In genomic region chr3:87804038-87804677, GRCm38 (mm10) we compare ENCODE assay signal across 9 mouse cellular contexts. TPM values are rescaled to one million over a fixed set of nuclear protein-coding genes. Genes with fewer than 3 reads are reported as not detected.
A peak's percentile ranks its signal among the peaks of the same experiment; 100 is the strongest.
DNase-seq lines count a peak whose midpoint lies in the region; ATAC-seq and TF ChIP-seq lines count a peak whose summit lies in the region.
"Had no signal": no experiment of that assay in that cellular context is flagged by ENCODE, and none has a peak within 500 bp of the region (broad histone marks: within the 10 kb centered on the region; RNA-seq: fewer than 3 reads in every experiment).

No protein-coding gene starts in this region.

- H3K9me3 ChIP-seq in heart, postnatal 0 days (replicated peaks; ENCODE audit: control insufficient read depth, low read length): no peaks in the 10 kb centered on the region
- no peaks in the 10 kb centered on the region for H3K9me3 ChIP-seq in hindbrain, embryonic 15.5 days
- H3K9me3 ChIP-seq in midbrain, embryonic 13.5 days: no peaks in the 10 kb centered on the region

- no peak overlapping the region for H3K9ac ChIP-seq in heart, postnatal 0 days (replicated peaks; ENCODE audit: low read depth, low read length)
- no peak overlapping the region for H3K9ac ChIP-seq in heart, adult 2 months (ENCODE audit: low read depth, low read length)
- H3K9ac ChIP-seq in hindbrain, embryonic 15.5 days: no peak overlapping the region
- H3K9ac ChIP-seq in midbrain, embryonic 13.5 days (replicated peaks): 0 out of 2 replicates have a peak overlapping the region, but pooled peaks have one; percentile 3

- H3K36me3 ChIP-seq in heart, postnatal 0 days (replicated peaks; ENCODE audit: control insufficient read depth, insufficient read depth, low read length): no peaks in the 10 kb centered on the region
- no peaks in the 10 kb centered on the region for H3K36me3 ChIP-seq in heart, adult 2 months (ENCODE audit: control insufficient read depth, insufficient read depth, low read length)
- no peaks in the 10 kb centered on the region for H3K36me3 ChIP-seq in hindbrain, embryonic 15.5 days
- no peaks in the 10 kb centered on the region for H3K36me3 ChIP-seq in midbrain, embryonic 13.5 days

- DNase-seq in heart, postnatal 0 days (ENCODE audit: low spot score): no peak
- no peak for DNase-seq in heart, adult 2 months
- DNase-seq in ZHBTc4 (ENCODE audit: low read depth, low spot score): peak; percentile 55
- DNase-seq in left cerebral cortex, adult 18-20 months (ENCODE audit: low spot score in 2 of 2): no peak
- no peak for DNase-seq in urinary bladder, adult 18-20 months (ENCODE audit: low spot score in 2 of 2)
- DNase-seq in lung, postnatal 10 days: no peak

- no peak for TF ChIP-seq POLR2A in heart, adult 2 months (IDR thresholded peaks at IDR 0.05; ENCODE audit: insufficient read depth, low read depth, low read length)

- WGBS in heart, postnatal 0 days: 4% methylated on average over 26 of the region's 26 CpGs
- 4% methylated on average over 26 of the region's 26 CpGs for WGBS in heart, adult 2 months
- WGBS in hindbrain, embryonic 15.5 days: 5% methylated on average over 26 of the region's 26 CpGs
- WGBS in midbrain, embryonic 13.5 days: 2% methylated on average over 26 of the region's 26 CpGs

- no peak overlapping the region for H3K27ac ChIP-seq in heart, postnatal 0 days (ENCODE audit: low read depth)
- no peak overlapping the region for H3K27ac ChIP-seq in heart, adult 2 months
- no peak overlapping the region for H3K27ac ChIP-seq in hindbrain, embryonic 15.5 days (replicated peaks)
- H3K27ac ChIP-seq in midbrain, embryonic 13.5 days: no peak overlapping the region

- H3K27me3 ChIP-seq in heart, postnatal 0 days (ENCODE audit: control insufficient read depth, insufficient read depth, low read length): peaks cover 85% of the 10 kb centered on the region
- H3K27me3 ChIP-seq in heart, adult 2 months (ENCODE audit: control insufficient read depth, insufficient read depth, low read length): peaks cover 9% of the 10 kb centered on the region
- H3K27me3 ChIP-seq in hindbrain, embryonic 15.5 days: peaks cover 77% of the 10 kb centered on the region
- peaks cover 97% of the 10 kb centered on the region for H3K27me3 ChIP-seq in midbrain, embryonic 13.5 days

- no peaks in the 10 kb centered on the region for H3K79me2 ChIP-seq in heart, adult 2 months (replicated peaks; ENCODE audit: control insufficient read depth, insufficient read depth, low read length)

- no peak for ATAC-seq in heart, postnatal 0 days (ENCODE audit: insufficient read depth, low read depth)
- ATAC-seq in hindbrain, embryonic 15.5 days (ENCODE audit: low FRiP score, low read depth): 0 out of 2 replicates have a peak, but pooled peaks have one; percentile 17
- ATAC-seq in midbrain, embryonic 13.5 days: no peak

- H3K4me2 ChIP-seq in heart, postnatal 0 days (ENCODE audit: low read depth, low read length): peak overlapping the region; percentile 57
- peak overlapping the region; percentile 57 for H3K4me2 ChIP-seq in hindbrain, embryonic 15.5 days
- H3K4me2 ChIP-seq in midbrain, embryonic 13.5 days (replicated peaks): peak overlapping the region; percentile 50

- no peak for TF ChIP-seq CTCF in heart, postnatal 0 days (IDR thresholded peaks at IDR 0.05; ENCODE audit: low read depth)
- no peak for TF ChIP-seq CTCF in heart, adult 2 months (IDR thresholded peaks at IDR 0.05)

- peak overlapping the region; percentile 38 for H3K4me3 ChIP-seq in heart, postnatal 0 days (ENCODE audit: low read depth, low read length)
- H3K4me3 ChIP-seq in heart, adult 2 months: no peak overlapping the region
- peak overlapping the region; percentile 32 for H3K4me3 ChIP-seq in hindbrain, embryonic 15.5 days
- H3K4me3 ChIP-seq in midbrain, embryonic 13.5 days (replicated peaks): peak overlapping the region; percentile 26

- intact Hi-C loops in heart, adult 2 months (cut with DNase I): no loop called here

- H3K4me1 ChIP-seq in heart, postnatal 0 days (ENCODE audit: control insufficient read depth, insufficient read depth): no peaks in the 10 kb centered on the region
- H3K4me1 ChIP-seq in heart, adult 2 months (ENCODE audit: control insufficient read depth, insufficient read depth, low read length): no peaks in the 10 kb centered on the region; the same call in 1 of the 2 replicates
- H3K4me1 ChIP-seq in hindbrain, embryonic 15.5 days (replicated peaks): peaks cover 8% of the 10 kb centered on the region
- peaks cover 9% of the 10 kb centered on the region for H3K4me1 ChIP-seq in midbrain, embryonic 13.5 days (replicated peaks)

- no peak for TF ChIP-seq EP300 in heart, postnatal 0 days (IDR thresholded peaks at IDR 0.05; ENCODE audit: low read depth)
- no peak for TF ChIP-seq EP300 in heart, adult 2 months (IDR thresholded peaks at IDR 0.05; ENCODE audit: insufficient read depth, low read depth, low read length)

RNA-seq across cellular contexts. Expression of gene Insrr, which starts 7.4 kb away (rescaled TPM):
- total RNA-seq in heart, postnatal 0 days (2014; rRNA removed; ENCODE audit: low replicate concordance): not detected in 2 replicates
- polyA plus RNA-seq in heart, postnatal 0 days (2015; fragmentation: Nextera tagmentation; extraction: Ambion mirVana): not detected in 2 replicates
- under 1 TPM in 1 of 2 experiments, not detected in 1; 0.05 TPM for total RNA-seq in heart, adult 2 months (2021)
- 0.04 TPM in 1 of 2 replicates, not detected in the other for polyA plus RNA-seq in heart, adult 2 months (2012; rRNA removed)
- polyA plus RNA-seq in hindbrain, embryonic 15.5 days (2015; fragmentation: Nextera tagmentation; extraction: Ambion mirVana): 0.67 and 1.2 TPM in 2 replicates
- 0.82 and 0.87 TPM in 2 replicates for polyA plus RNA-seq in midbrain, embryonic 13.5 days (2015; fragmentation: Nextera tagmentation; extraction: Ambion mirVana)
- under 1 TPM; 0.72 to 0.96 TPM for total RNA-seq in left cerebral cortex, adult 18-20 months (2021)

RNA-seq across cellular contexts. Expression of gene Ntrk1, which starts 9.2 kb away (rescaled TPM):
- 0.11 and 0.62 TPM in 2 replicates for total RNA-seq in heart, postnatal 0 days (2014; rRNA removed; ENCODE audit: low replicate concordance)
- 0.15 and 0.16 TPM in 2 replicates for polyA plus RNA-seq in heart, postnatal 0 days (2015; fragmentation: Nextera tagmentation; extraction: Ambion mirVana)
- total RNA-seq in heart, adult 2 months (2021): under 1 TPM; 0.14 to 0.16 TPM
- 0.38 and 0.57 TPM in 2 replicates for polyA plus RNA-seq in heart, adult 2 months (2012; rRNA removed)
- 6.6 and 17.2 TPM in 2 replicates for polyA plus RNA-seq in hindbrain, embryonic 15.5 days (2015; fragmentation: Nextera tagmentation; extraction: Ambion mirVana)
- polyA plus RNA-seq in midbrain, embryonic 13.5 days (2015; fragmentation: Nextera tagmentation; extraction: Ambion mirVana): 2.4 and 2.5 TPM in 2 replicates
- total RNA-seq in left cerebral cortex, adult 18-20 months (2021): under 1 TPM; 0.49 to 0.95 TPM

RNA-seq across cellular contexts. Expression of gene Pear1, which starts 19.9 kb away (rescaled TPM):
- total RNA-seq in heart, postnatal 0 days (2014; rRNA removed; ENCODE audit: low replicate concordance): 42.7 and 69.9 TPM in 2 replicates
- 10.3 and 10.8 TPM in 2 replicates for polyA plus RNA-seq in heart, postnatal 0 days (2015; fragmentation: Nextera tagmentation; extraction: Ambion mirVana)
- 10 to 100 TPM; 17.1 to 18.7 TPM for total RNA-seq in heart, adult 2 months (2021)
- polyA plus RNA-seq in heart, adult 2 months (2012; rRNA removed): 42.5 and 45.0 TPM in 2 replicates
- polyA plus RNA-seq in hindbrain, embryonic 15.5 days (2015; fragmentation: Nextera tagmentation; extraction: Ambion mirVana): 10.3 and 10.9 TPM in 2 replicates
- 4.8 and 7.1 TPM in 2 replicates for polyA plus RNA-seq in midbrain, embryonic 13.5 days (2015; fragmentation: Nextera tagmentation; extraction: Ambion mirVana)
- total RNA-seq in left cerebral cortex, adult 18-20 months (2021): 1 to 10 TPM; 7.0 to 7.5 TPM

RNA-seq across cellular contexts. Expression of gene Sh2d2a, which starts 42.4 kb away (rescaled TPM):
- 1.7 TPM in 1 of 2 replicates, not detected in the other for total RNA-seq in heart, postnatal 0 days (2014; rRNA removed; ENCODE audit: low replicate concordance)
- polyA plus RNA-seq in heart, postnatal 0 days (2015; fragmentation: Nextera tagmentation; extraction: Ambion mirVana): 0.08 and 0.10 TPM in 2 replicates
- under 1 TPM; 0.05 to 0.27 TPM for total RNA-seq in heart, adult 2 months (2021)
- 0.41 and 0.70 TPM in 2 replicates for polyA plus RNA-seq in heart, adult 2 months (2012; rRNA removed)
- 0.05 TPM in 1 of 2 replicates, not detected in the other for polyA plus RNA-seq in hindbrain, embryonic 15.5 days (2015; fragmentation: Nextera tagmentation; extraction: Ambion mirVana)
- not detected in 2 replicates for polyA plus RNA-seq in midbrain, embryonic 13.5 days (2015; fragmentation: Nextera tagmentation; extraction: Ambion mirVana)
- total RNA-seq in left cerebral cortex, adult 18-20 months (2021): not detected
- polyA plus RNA-seq: brain, embryonic 14.5 days had no signal

RNA-seq across cellular contexts. Expression of gene Lrrc71, which starts 55.7 kb away (rescaled TPM):
- 0.54 and 1.5 TPM in 2 replicates for total RNA-seq in heart, postnatal 0 days (2014; rRNA removed; ENCODE audit: low replicate concordance)
- polyA plus RNA-seq in heart, postnatal 0 days (2015; fragmentation: Nextera tagmentation; extraction: Ambion mirVana): 0.12 and 0.38 TPM in 2 replicates
- total RNA-seq in heart, adult 2 months (2021): under 1 TPM; 0.36 to 0.47 TPM
- 0.26 and 1.1 TPM in 2 replicates for polyA plus RNA-seq in heart, adult 2 months (2012; rRNA removed)
- polyA plus RNA-seq in hindbrain, embryonic 15.5 days (2015; fragmentation: Nextera tagmentation; extraction: Ambion mirVana): 0.39 and 0.49 TPM in 2 replicates
- polyA plus RNA-seq in midbrain, embryonic 13.5 days (2015; fragmentation: Nextera tagmentation; extraction: Ambion mirVana): 0.36 and 0.62 TPM in 2 replicates
- under 1 TPM in 1 of 2 experiments, not detected in 1; 0.79 TPM for total RNA-seq in left cerebral cortex, adult 18-20 months (2021)
